Mouse (Mus musculus): ENCODE data around the gene Blmh.

The Blmh gene

GRCm38 (mm10) chr11:77002361-77002760 is 77.8 kb downstream of the Blmh start:
- DNase-seq, result no peak

DNA sequence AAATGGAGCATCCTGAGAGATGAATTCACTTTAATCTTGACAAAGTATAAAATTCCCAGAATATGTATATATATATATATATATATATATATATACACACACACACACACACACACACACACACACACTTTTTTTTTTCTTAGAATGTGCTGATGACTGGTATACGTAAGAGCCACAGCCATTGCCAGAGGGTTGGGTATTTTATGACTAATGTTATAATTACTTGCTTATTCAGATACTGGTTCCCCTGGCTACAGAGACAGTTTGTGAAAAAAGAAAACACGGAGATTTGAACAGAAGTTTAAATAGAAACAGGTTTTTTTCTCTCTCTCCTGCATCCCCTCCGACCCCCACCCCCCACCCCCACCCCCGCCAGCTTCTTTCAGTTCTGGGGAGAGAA is 81.3 kb downstream of the Blmh start:
- no peak for DNase-seq

GRCm38 (mm10) chr11:77006616-77007015 is 82.0 kb downstream of the Blmh start:
- no peak for DNase-seq

- DNase-seq, result peak; percentile 20 to 45
These were observed 84.7 kb downstream of the Blmh start for GRCm38 (mm10) chr11:77009069-77010025.

DNA sequence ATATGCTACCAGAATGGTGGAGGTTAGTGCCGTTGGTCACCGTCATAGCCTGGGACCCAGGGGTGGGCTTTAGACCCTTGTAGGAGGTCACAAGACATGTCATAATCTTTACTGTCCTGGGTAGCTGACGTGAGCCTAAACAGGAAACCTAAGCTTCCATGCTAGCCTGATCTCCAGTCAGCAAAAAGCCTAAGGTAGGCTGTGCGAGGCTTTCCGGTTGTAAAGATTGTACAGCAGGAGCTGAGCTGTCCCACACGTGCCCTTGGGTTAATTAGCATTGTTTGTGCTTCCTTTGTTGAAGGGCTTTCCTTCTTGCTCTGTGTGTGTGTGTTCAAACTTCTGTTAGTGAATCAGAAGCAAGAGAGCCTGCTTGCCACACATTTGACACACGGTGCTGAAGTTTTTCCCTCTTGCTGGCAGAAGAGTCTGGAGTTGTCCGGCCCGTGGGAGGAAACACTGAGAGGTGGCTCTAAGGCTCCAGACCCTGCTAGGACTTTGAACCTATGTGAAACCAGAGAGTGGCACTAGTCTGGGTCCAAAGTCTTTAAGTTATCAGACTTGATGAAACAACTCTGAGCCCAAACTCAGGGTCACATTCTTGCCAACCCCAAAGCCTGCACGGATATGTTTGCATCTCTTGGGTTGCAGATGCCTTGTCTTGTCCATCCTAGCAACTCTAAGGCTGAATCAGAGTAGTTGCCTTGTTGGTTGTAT is 86.3 kb downstream of the Blmh start:
- DNase-seq, result peak; percentile 11 to 14

GRCm38 (mm10) chr11:77018046-77018445 is 93.4 kb downstream of the Blmh start:
- no peak for DNase-seq

DNA sequence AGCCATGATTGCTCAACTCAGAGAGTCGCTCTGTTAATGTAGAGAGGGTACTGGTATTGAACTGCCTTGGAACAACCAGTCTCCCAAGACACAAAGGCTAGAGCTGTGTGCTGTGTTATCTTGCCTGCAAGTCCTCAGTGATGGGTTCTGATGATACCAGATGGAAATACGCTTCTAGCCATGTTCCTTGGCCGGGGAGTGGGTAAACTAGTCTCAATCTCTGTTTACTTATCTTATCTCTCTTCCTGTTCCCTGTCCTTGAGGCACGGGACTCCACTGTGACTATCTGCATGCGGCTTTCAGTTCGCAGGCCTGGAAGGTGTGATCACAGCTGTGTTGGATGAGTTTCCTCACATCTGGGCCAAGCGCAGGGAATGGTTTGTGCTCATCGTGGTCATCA is 94.9 kb downstream of the Blmh start:
- DNase-seq, result no peak

- peak; percentile 26 to 38 for DNase-seq
These were observed 97.3 kb downstream of the Blmh start for GRCm38 (mm10) chr11:77021749-77022396.

DNA sequence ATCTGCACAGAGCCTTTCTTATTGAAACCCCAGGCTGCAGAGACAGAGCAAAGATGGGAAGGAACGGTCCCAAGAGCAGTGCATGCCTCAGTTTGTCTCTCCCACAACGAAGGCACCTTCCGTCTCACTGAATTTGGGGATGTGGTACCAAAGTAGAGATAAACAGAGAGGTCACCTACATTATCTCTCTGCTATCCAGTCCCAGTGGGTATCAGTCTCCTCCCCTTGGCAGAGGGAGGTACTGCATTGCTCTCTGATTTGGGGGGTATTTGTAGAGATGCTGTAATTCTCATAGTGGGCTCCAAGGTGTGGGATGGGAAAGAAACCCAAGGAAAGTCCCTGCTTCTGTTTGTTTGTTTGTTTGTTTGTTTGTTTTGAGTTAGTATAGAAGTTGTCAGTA is 102.0 kb downstream of the Blmh start:
- no peak for DNase-seq

GRCm38 (mm10) chr11:77028157-77028556 is 103.5 kb downstream of the Blmh start:
- no peak for DNase-seq

DNA sequence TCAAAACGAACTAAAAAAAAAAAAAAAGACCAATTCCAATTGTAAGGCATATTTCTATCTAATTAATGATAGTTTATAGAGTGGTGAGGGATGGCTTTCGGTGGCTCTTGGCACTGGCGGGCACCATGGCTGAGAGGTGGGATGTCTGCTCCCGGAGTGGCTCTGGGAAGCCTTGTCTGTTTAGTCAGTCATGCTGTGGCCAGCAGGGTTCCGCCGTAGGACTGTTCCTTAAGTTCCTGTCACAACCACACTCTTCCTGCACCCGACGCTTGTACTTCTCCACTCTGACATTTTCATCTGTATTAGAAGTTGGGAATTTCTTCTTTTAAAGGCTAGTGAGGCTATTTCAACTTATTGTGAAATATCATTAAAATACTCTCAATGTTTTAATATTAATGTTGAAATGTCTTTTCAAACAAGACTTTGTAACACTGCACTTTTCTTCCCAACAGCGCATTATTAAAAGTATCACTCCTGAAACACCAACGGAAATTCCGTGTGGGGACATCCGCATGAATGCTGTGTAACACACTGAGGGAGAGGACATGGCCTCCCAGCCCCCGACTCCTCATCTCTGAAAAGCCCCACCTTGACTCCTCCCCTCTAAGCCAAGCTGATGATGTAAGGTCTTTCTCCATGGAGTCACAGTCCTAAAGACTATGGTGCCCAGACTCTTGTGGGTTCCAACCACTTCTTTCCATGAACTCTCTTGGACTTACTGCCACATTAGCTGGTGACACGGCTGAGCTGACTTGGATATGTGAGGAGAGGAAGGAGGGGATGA is 106.7 kb downstream of the Blmh start:
- DNase-seq, result no peak

Measured in kidney, adult 8-10 months (tissue).